Mouse (Mus musculus) hindbrain, embryonic 14.5 days (tissue): Measurements from ENCODE around the gene Thbs3. TPM values are rescaled to one million over a fixed set of nuclear protein-coding genes. Genes with fewer than 3 reads are reported as not detected.
"Not testable (repeated sequence)": the region's sequence is repeated elsewhere in the genome, so short reads cannot be mapped to it uniquely, and the experiment has no call there.

Experiments used
- ATAC-seq: fragments of 200-750 bp; cut with Nextera tagmentation; 2 replicates; pipeline ENCODE4 v1.8.0; 2017; ENCODE audit warnings: moderate number of reproducible peaks, mild to moderate bottlenecking, moderate TSS enrichment, moderate library complexity; ENCODE audit not compliant: low FRiP score
- DNase-seq: peaks from one replicate; pipeline ENCODE4 v3.0.0-alpha.2; 2015; ENCODE audit warnings: low spot score
- H3K27ac ChIP-seq: fragments of 300-500 bp; sonication (generic); 2 replicates; pipeline ENCODE4 v1.5.1; 2014; ENCODE audit warnings: mild to moderate bottlenecking, moderate library complexity
- H3K27me3 ChIP-seq: fragments of 300-500 bp; sonication (generic); 2 replicates; pipeline ENCODE4 v1.6.1; 2014; ENCODE audit warnings: mild to moderate bottlenecking, low read length, mixed read lengths; ENCODE audit not compliant: control insufficient read depth, insufficient read depth
- H3K36me3 ChIP-seq: fragments of 300-500 bp; sonication (generic); replicated peaks from 2 replicates; pipeline ENCODE4 v1.6.1; 2014; ENCODE audit not compliant: control insufficient read depth, insufficient read depth
- H3K4me1 ChIP-seq: fragments of 300-500 bp; sonication (generic); replicated peaks from 2 replicates; pipeline ENCODE4 v1.6.1; 2014; ENCODE audit warnings: antibody characterized with exemption, low read length, mixed read lengths; ENCODE audit not compliant: control insufficient read depth, insufficient read depth
- H3K4me2 ChIP-seq: fragments of 300-500 bp; sonication (generic); replicated peaks from 2 replicates; pipeline ENCODE4 v1.6.1; 2014; ENCODE audit warnings: mild to moderate bottlenecking, moderate library complexity
- H3K4me3 ChIP-seq: fragments of 300-500 bp; sonication (generic); replicated peaks from 2 replicates; pipeline ENCODE4 v1.5.1; 2014; ENCODE audit warnings: mild to moderate bottlenecking, low read length
- H3K9ac ChIP-seq: fragments of 300-500 bp; sonication (generic); 2 replicates; pipeline ENCODE4 v1.6.1; 2014
- H3K9me3 ChIP-seq: fragments of 300-500 bp; sonication (generic); 2 replicates; pipeline ENCODE4 v1.6.1; 2016; ENCODE audit warnings: low read length; ENCODE audit not compliant: control insufficient read depth
- WGBS: fragments of 180-500 bp; shearing (Covaris S2); extraction: QIAGEN DNeasy Blood & Tissue Kit; methylation state at CpG from one replicate; pipeline ENCODE4 v1.1.7; 2014; 5-methylcytosine and 5-hydroxymethylcytosine counted together
- polyA plus RNA-seq: library from polyadenylated mRNA; unstranded; fragments of >200 nt; fragmentation: Nextera tagmentation; extraction: Ambion mirVana; gene quantifications from 2 replicates; pipeline ENCODE4 v1.2.1, GENCODE M21; 2014

Gene Thbs3
- polyA plus RNA-seq, 1 experiment from 2014 or later: 31.0 TPM

GRCm38 (mm10) chr3:89208736-89209135, 6.2 kb upstream of the Thbs3 start:
- peaks cover 11% of the 10 kb centered on the region for H3K4me1 ChIP-seq
- no peak overlapping the region for H3K4me3 ChIP-seq
- WGBS: 94% methylated on average over 6 of the region's 6 CpGs
- DNase-seq (no peak), ATAC-seq (no peak)
- no peak overlapping the region for H3K9ac ChIP-seq
- H3K4me2 ChIP-seq: no peak overlapping the region
- H3K27me3 ChIP-seq: no peaks in the 10 kb centered on the region
- no peaks in the 10 kb centered on the region for H3K9me3 ChIP-seq
- H3K36me3 ChIP-seq: peaks cover 71% of the 10 kb centered on the region
- no peak overlapping the region for H3K27ac ChIP-seq

- Histone ChIP-seq H3K4me2 (no peak overlapping the region), H3K9me3 (no peaks in the 10 kb centered on the region), H3K4me1 (peaks cover 11% of the 10 kb centered on the region), H3K4me3 (no peak overlapping the region), H3K27ac (no peak overlapping the region), H3K36me3 (peaks cover 63% of the 10 kb centered on the region), H3K27me3 (no peaks in the 10 kb centered on the region), H3K9ac (no peak overlapping the region)
- DNase-seq (no peak), ATAC-seq (no peak)
- 87% methylated on average over 7 of the region's 7 CpGs for WGBS
Measured at GRCm38 (mm10) chr3:89209731-89210130, 5.2 kb upstream of the Thbs3 start.

GRCm38 (mm10) chr3:89210162-89210561, 4.8 kb upstream of the Thbs3 start:
- 89% methylated on average over 13 of the region's 13 CpGs for WGBS
- peaks cover 12% of the 10 kb centered on the region for H3K4me1 ChIP-seq
- no peak overlapping the region for H3K27ac ChIP-seq
- H3K4me3 ChIP-seq: no peak overlapping the region
- no peak overlapping the region for H3K4me2 ChIP-seq
- H3K36me3 ChIP-seq: peaks cover 59% of the 10 kb centered on the region
- DNase-seq (no peak), ATAC-seq (no peak)
- no peak overlapping the region for H3K9ac ChIP-seq
- no peaks in the 10 kb centered on the region for H3K9me3 ChIP-seq
- H3K27me3 ChIP-seq: no peaks in the 10 kb centered on the region

GRCm38 (mm10) chr3:89210731-89211130, 4.2 kb upstream of the Thbs3 start:
- Histone ChIP-seq H3K27ac (no peak overlapping the region), H3K36me3 (peaks cover 54% of the 10 kb centered on the region), H3K4me3 (no peak overlapping the region), H3K27me3 (no peaks in the 10 kb centered on the region), H3K4me1 (peaks cover 18% of the 10 kb centered on the region), H3K9me3 (no peaks in the 10 kb centered on the region), H3K9ac (no peak overlapping the region), H3K4me2 (no peak overlapping the region)
- no peak for ATAC-seq
- DNase-seq: no peak
- 81% methylated on average over 7 of the region's 7 CpGs for WGBS

GRCm38 (mm10) chr3:89213803-89214530, 1.0 kb upstream of the Thbs3 start:
- no peaks in the 10 kb centered on the region for H3K9me3 ChIP-seq
- peak; percentile 86 for ATAC-seq

GRCm38 (mm10) chr3:89215853-89216252, 873 bp downstream of the Thbs3 start:
- peaks cover 19% of the 10 kb centered on the region for H3K4me1 ChIP-seq
- whole genome bisulfite sequencing: under 1% methylated on average over 6 of the region's 6 CpGs
- DNase-seq (peak; percentile 94), ATAC-seq (peak; percentile 40)
- peak overlapping the region; percentile 87 for H3K4me2 ChIP-seq
- H3K9ac ChIP-seq: peak overlapping the region; percentile 82
- H3K27me3 ChIP-seq: no peaks in the 10 kb centered on the region
- peak overlapping the region; percentile 99 for H3K27ac ChIP-seq
- 0 out of 2 replicates have a peak, but pooled peaks cover 3% of the 10 kb centered on the region for H3K36me3 ChIP-seq
- no peaks in the 10 kb centered on the region for H3K9me3 ChIP-seq
- H3K4me3 ChIP-seq: peak overlapping the region; percentile 79

More at GRCm38 (mm10) chr3:89213803-89214530, 1.0 kb upstream of the Thbs3 start:
- H3K36me3 ChIP-seq: peaks cover 22% of the 10 kb centered on the region
- peak; percentile 94 for DNase-seq
- peak overlapping the region; percentile 79 for H3K4me3 ChIP-seq
- no peaks in the 10 kb centered on the region for H3K27me3 ChIP-seq
- peak overlapping the region; percentile 99 for H3K27ac ChIP-seq
- peak overlapping the region; percentile 87 for H3K4me2 ChIP-seq
- H3K4me1 ChIP-seq: peaks cover 19% of the 10 kb centered on the region
- peak overlapping the region; percentile 82 for H3K9ac ChIP-seq
- under 1% methylated on average over 63 of the region's 69 CpGs for WGBS

- H3K4me1 ChIP-seq: peaks cover 19% of the 10 kb centered on the region
- ATAC-seq: not testable (repeated sequence)
- peak overlapping the region; percentile 87 for H3K4me2 ChIP-seq
Measured at GRCm38 (mm10) chr3:89216407-89216806, 1.4 kb downstream of the Thbs3 start.

GRCm38 (mm10) chr3:89218271-89218670, 3.3 kb downstream of the Thbs3 start:
- Histone ChIP-seq H3K27ac (no peak overlapping the region), H3K4me3 (no peak overlapping the region), H3K36me3 (no peaks in the 10 kb centered on the region; the same call in 1 of the 2 replicates), H3K4me1 (peaks cover 9% of the 10 kb centered on the region), H3K4me2 (no peak overlapping the region), H3K9me3 (no peaks in the 10 kb centered on the region), H3K27me3 (no peaks in the 10 kb centered on the region), H3K9ac (no peak overlapping the region)
- ATAC-seq (no peak), DNase-seq (no peak)
- WGBS: 86% methylated on average over 1 of the region's 1 CpGs

More at GRCm38 (mm10) chr3:89216407-89216806, 1.4 kb downstream of the Thbs3 start:
- not testable (repeated sequence) for H3K9me3 ChIP-seq, DNase-seq, H3K27ac ChIP-seq, H3K27me3 ChIP-seq, H3K36me3 ChIP-seq, H3K9ac ChIP-seq, H3K4me3 ChIP-seq
- 68% methylated on average over 7 of the region's 7 CpGs for WGBS

- Histone ChIP-seq H3K27me3 (no peaks in the 10 kb centered on the region), H3K27ac (no peak overlapping the region), H3K4me2 (no peak overlapping the region), H3K9me3 (no peaks in the 10 kb centered on the region), H3K4me3 (no peak overlapping the region), H3K9ac (no peak overlapping the region), H3K36me3 (no peaks in the 10 kb centered on the region; the same call in 1 of the 2 replicates), H3K4me1 (peaks cover 14% of the 10 kb centered on the region)
- DNase-seq: no peak
- ATAC-seq: no peak
- 53% methylated on average over 8 of the region's 8 CpGs for WGBS
Measured at GRCm38 (mm10) chr3:89219546-89219945, 4.6 kb downstream of the Thbs3 start.
